Mouse (Mus musculus): ENCODE measurements around the gene Kcnn1.
A peak's percentile ranks its signal among the peaks of the same experiment; 100 is the strongest.

DNA sequence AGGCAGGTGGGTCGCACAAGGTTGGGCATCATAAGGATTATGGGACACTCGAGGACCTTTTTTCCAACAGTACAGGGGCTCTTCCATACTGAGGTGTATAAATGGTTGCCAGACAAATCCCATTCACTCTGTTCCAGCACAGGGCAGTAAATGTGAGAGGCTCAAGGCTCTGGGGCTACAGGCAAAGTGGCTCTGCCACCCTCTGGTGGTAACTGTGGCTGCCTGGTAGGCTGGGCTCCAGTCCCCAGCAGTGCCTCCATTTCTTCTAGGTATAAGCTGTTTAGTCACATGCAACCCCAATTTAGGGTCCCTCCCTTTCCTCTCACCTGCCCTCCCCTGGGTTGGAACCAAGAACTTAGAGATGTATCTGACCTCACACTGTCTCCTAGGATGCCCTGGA lies 67.7 kb downstream of the Kcnn1 start:
- TF ChIP-seq EP300 (IDR thresholded peaks at IDR 0.05; ENCODE audit: insufficient read depth, low read depth, low read length) (no peak), CTCF (IDR thresholded peaks at IDR 0.05) (peak; percentile 35), POLR2A (IDR thresholded peaks at IDR 0.05; ENCODE audit: insufficient read depth, low read depth, low read length) (no peak)
